Comparison of ENCODE assay signal across 9 mouse cellular contexts in the genomic region with DNA sequence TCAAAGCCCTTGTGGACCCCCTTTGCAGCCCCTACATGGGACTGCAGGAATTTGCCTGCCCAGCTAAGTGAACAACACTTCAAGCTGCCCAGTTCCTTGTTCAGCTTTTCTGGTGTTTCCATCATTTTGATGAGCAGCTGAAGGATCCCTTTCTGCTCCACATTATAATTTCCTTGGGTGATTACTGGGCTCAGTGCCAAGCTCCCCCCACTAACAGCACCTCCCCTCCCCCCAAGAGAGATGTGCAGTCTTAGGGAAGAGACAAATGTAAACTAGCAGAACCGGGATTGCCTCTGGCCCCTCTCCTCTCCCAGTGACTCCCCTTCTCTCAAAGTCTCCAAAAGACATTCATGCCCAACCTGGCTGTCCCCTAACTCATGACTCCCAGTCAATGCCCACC. TPM values are rescaled to one million over a fixed set of nuclear protein-coding genes. Genes with fewer than 3 reads are reported as not detected.
DNase-seq lines count a peak whose midpoint lies in the region; ATAC-seq and TF ChIP-seq lines count a peak whose summit lies in the region.
"Had no signal": no experiment of that assay in that cellular context is flagged by ENCODE, and none has a peak within 500 bp of the region (broad histone marks: within the 10 kb centered on the region; RNA-seq: fewer than 3 reads in every experiment).

No protein-coding gene starts in this region.

- H3K27ac ChIP-seq in heart, embryonic 12.5 days (ENCODE audit: poor library complexity, severe bottlenecking) = peak overlapping the region; percentile 83
- H3K27ac ChIP-seq in lung, postnatal 0 days (ENCODE audit: low read length) = no peak overlapping the region
- H3K27ac ChIP-seq in forebrain, embryonic 12.5 days = peak overlapping the region; percentile 60; the same call in 1 of the 2 replicates
- H3K27ac ChIP-seq in liver, embryonic 12.5 days = peak overlapping the region; percentile 76

- no peak overlapping the region for H3K4me3 ChIP-seq in heart, embryonic 12.5 days
- no peak overlapping the region for H3K4me3 ChIP-seq in lung, postnatal 0 days (ENCODE audit: low read depth, low read length)
- no peak overlapping the region for H3K4me3 ChIP-seq in lung, adult 2 months (replicated peaks; ENCODE audit: extremely low read depth, low read depth, low read length)
- H3K4me3 ChIP-seq in forebrain, embryonic 12.5 days (replicated peaks) = no peak overlapping the region
- no peak overlapping the region for H3K4me3 ChIP-seq in liver, embryonic 12.5 days

- no peak for TF ChIP-seq EP300 in lung, postnatal 0 days (IDR thresholded peaks at IDR 0.05)

- no peak for DNase-seq in heart, adult 18-20 months
- DNase-seq in lung, postnatal 0 days (ENCODE audit: low spot score) = peak; percentile 31
- DNase-seq in lung, adult 2 months = no peak
- no peak for DNase-seq in layer of hippocampus, postnatal 14 days (ENCODE audit: low spot score in 2 of 2)
- no peak for DNase-seq in urinary bladder, postnatal 14 days (ENCODE audit: low spot score)

- no peak overlapping the region; the same call in none of the 2 replicates for H3K9ac ChIP-seq in heart, embryonic 12.5 days
- H3K9ac ChIP-seq in lung, postnatal 0 days (replicated peaks; ENCODE audit: low read depth) = no peak overlapping the region
- H3K9ac ChIP-seq in forebrain, embryonic 12.5 days = peak overlapping the region; percentile 27; the same call in 1 of the 2 replicates
- no peak overlapping the region for H3K9ac ChIP-seq in liver, embryonic 12.5 days

- no peak for ATAC-seq in heart, embryonic 12.5 days (ENCODE audit: insufficient number of reproducible peaks, low FRiP score)
- ATAC-seq in lung, postnatal 0 days = no peak
- ATAC-seq in forebrain, embryonic 12.5 days (ENCODE audit: low FRiP score) = no peak
- no peak for ATAC-seq in liver, embryonic 12.5 days

- 34% methylated on average over 1 of the region's 1 CpGs for WGBS in heart, embryonic 12.5 days
- WGBS in lung, postnatal 0 days = 22% methylated on average over 1 of the region's 1 CpGs
- 19% methylated on average over 1 of the region's 1 CpGs for WGBS in lung, adult 2 months
- WGBS in forebrain, embryonic 12.5 days = 63% methylated on average over 1 of the region's 1 CpGs
- 47% methylated on average over 1 of the region's 1 CpGs for WGBS in liver, embryonic 12.5 days (ENCODE audit: insufficient replicate concordance)

- H3K9me3 ChIP-seq in heart, embryonic 12.5 days (replicated peaks) = no peaks in the 10 kb centered on the region
- H3K9me3 ChIP-seq in lung, postnatal 0 days (ENCODE audit: low read length) = no peaks in the 10 kb centered on the region
- H3K9me3 ChIP-seq in forebrain, embryonic 12.5 days = no peaks in the 10 kb centered on the region
- no peaks in the 10 kb centered on the region for H3K9me3 ChIP-seq in liver, embryonic 12.5 days (replicated peaks)

- peaks cover 77% of the 10 kb centered on the region for H3K4me1 ChIP-seq in heart, embryonic 12.5 days (replicated peaks)
- H3K4me1 ChIP-seq in lung, postnatal 0 days (ENCODE audit: insufficient read depth, low read depth, low read length) = peaks cover 9% of the 10 kb centered on the region; the same call in 1 of the 2 replicates
- H3K4me1 ChIP-seq in lung, adult 2 months (ENCODE audit: control insufficient read depth, insufficient read depth, low read length) = no peaks in the 10 kb centered on the region
- H3K4me1 ChIP-seq in forebrain, embryonic 12.5 days = peaks cover 27% of the 10 kb centered on the region
- H3K4me1 ChIP-seq in liver, embryonic 12.5 days = peaks cover 69% of the 10 kb centered on the region

- TF ChIP-seq CTCF in lung, postnatal 0 days (IDR thresholded peaks at IDR 0.05) = no peak
- TF ChIP-seq CTCF in lung, adult 2 months (IDR thresholded peaks at IDR 0.05; ENCODE audit: insufficient read depth, low read length) = no peak

- TF ChIP-seq POLR2A in lung, adult 2 months (IDR thresholded peaks at IDR 0.05; ENCODE audit: borderline replicate concordance, extremely low read depth, low read depth, low read length) = no peak

- H3K36me3 ChIP-seq in heart, embryonic 12.5 days = no peaks in the 10 kb centered on the region
- H3K36me3 ChIP-seq in lung, postnatal 0 days (ENCODE audit: insufficient read depth, low read length) = no peaks in the 10 kb centered on the region
- no peaks in the 10 kb centered on the region for H3K36me3 ChIP-seq in forebrain, embryonic 12.5 days (replicated peaks)
- no peaks in the 10 kb centered on the region for H3K36me3 ChIP-seq in liver, embryonic 12.5 days

- H3K27me3 ChIP-seq in heart, embryonic 12.5 days (replicated peaks) = no peaks in the 10 kb centered on the region
- H3K27me3 ChIP-seq in lung, postnatal 0 days (replicated peaks; ENCODE audit: insufficient read depth, low read length) = no peaks in the 10 kb centered on the region
- no peaks in the 10 kb centered on the region for H3K27me3 ChIP-seq in forebrain, embryonic 12.5 days
- no peaks in the 10 kb centered on the region for H3K27me3 ChIP-seq in liver, embryonic 12.5 days (replicated peaks)

- no peak overlapping the region for H3K4me2 ChIP-seq in heart, embryonic 12.5 days
- H3K4me2 ChIP-seq in lung, postnatal 0 days (replicated peaks; ENCODE audit: low read depth, low read length) = no peak overlapping the region
- H3K4me2 ChIP-seq in forebrain, embryonic 12.5 days = no peak overlapping the region
- no peak overlapping the region for H3K4me2 ChIP-seq in liver, embryonic 12.5 days

RNA-seq across cellular contexts. Expression of a gene that starts 22.1 kb away (rescaled TPM):
- polyA plus RNA-seq in heart, embryonic 12.5 days (2016; fragmentation: Nextera tagmentation; extraction: Ambion mirVana) = 12.0 and 15.2 TPM in 2 replicates
- 10 to 100 TPM; 12.2 to 29.0 TPM for total RNA-seq in heart, adult 18-20 months (2021)
- 15.2 and 15.7 TPM in 2 replicates for polyA plus RNA-seq in lung, postnatal 0 days (2015; fragmentation: Nextera tagmentation; extraction: Ambion mirVana)
- polyA plus RNA-seq in lung, adult 2 months (2012; rRNA removed) = 8.0 and 10.3 TPM in 2 replicates
- polyA plus RNA-seq in forebrain, embryonic 12.5 days (2016; fragmentation: Nextera tagmentation; extraction: Ambion mirVana) = 10.8 and 15.9 TPM in 2 replicates
- polyA plus RNA-seq in liver, embryonic 12.5 days (2016; fragmentation: Nextera tagmentation; extraction: Ambion mirVana) = 10.4 and 14.4 TPM in 2 replicates
- total RNA-seq in layer of hippocampus, postnatal 14 days (2021) = 1 to 10 TPM; 4.2 to 5.1 TPM

RNA-seq across cellular contexts. Expression of a gene that starts 56.0 kb away (rescaled TPM):
- 6.4 and 9.3 TPM in 2 replicates for polyA plus RNA-seq in heart, embryonic 12.5 days (2016; fragmentation: Nextera tagmentation; extraction: Ambion mirVana)
- total RNA-seq in heart, adult 18-20 months (2021) = under 1 TPM in 1 of 2 experiments, not detected in 1; 0.67 TPM
- polyA plus RNA-seq in lung, postnatal 0 days (2015; fragmentation: Nextera tagmentation; extraction: Ambion mirVana) = 1.5 and 2.2 TPM in 2 replicates
- 4.1 and 64.7 TPM in 2 replicates for polyA plus RNA-seq in lung, adult 2 months (2012; rRNA removed)
- 0.78 TPM in 1 of 2 replicates, not detected in the other for polyA plus RNA-seq in forebrain, embryonic 12.5 days (2016; fragmentation: Nextera tagmentation; extraction: Ambion mirVana)
- polyA plus RNA-seq in liver, embryonic 12.5 days (2016; fragmentation: Nextera tagmentation; extraction: Ambion mirVana) = 0.51 TPM in 1 of 2 replicates, not detected in the other
- total RNA-seq in layer of hippocampus, postnatal 14 days (2021) = under 1 TPM; 0.92 to 0.95 TPM
- polyA plus RNA-seq: liver, adult 2 months had no signal
